Mouse (Mus musculus): ENCODE data around the gene Siglec1. TPM values are rescaled to one million over a fixed set of nuclear protein-coding genes. Genes with fewer than 3 reads are reported as not detected.
A peak's percentile ranks its signal among the peaks of the same experiment; 100 is the strongest.
"Not testable (repeated sequence)": the region's sequence is repeated elsewhere in the genome, so short reads cannot be mapped to it uniquely, and the experiment has no call there.

The Siglec1 gene
- polyA plus RNA-seq, 1 experiment from 2014 or later: 0.13 TPM

DNA sequence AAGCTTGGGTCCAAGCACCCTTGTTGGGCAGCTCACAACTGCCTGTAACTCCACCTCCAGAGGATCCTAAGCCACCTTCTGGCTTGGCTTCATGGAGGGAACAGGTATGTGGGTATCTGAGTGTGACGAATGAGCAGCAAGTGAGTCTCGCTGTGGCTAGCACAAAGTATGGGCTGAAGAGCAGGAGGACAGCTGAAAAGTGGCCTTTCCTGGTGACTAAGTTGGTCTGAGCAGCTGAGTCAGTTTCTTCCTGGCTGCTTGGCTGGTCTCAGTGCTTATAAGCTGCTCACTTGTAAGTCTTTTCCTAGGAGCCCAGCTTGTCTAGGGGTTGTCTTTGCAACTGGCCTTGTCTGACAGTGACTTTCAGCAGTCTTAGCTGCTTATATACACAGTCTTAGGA lies 50.2 kb downstream of the Siglec1 start:
- H3K4me2 ChIP-seq: no peak overlapping the region
- peaks cover 42% of the 10 kb centered on the region for H3K27me3 ChIP-seq
- peaks cover 12% of the 10 kb centered on the region for H3K4me1 ChIP-seq (replicated peaks)
- no peaks in the 10 kb centered on the region for H3K36me3 ChIP-seq
- no peaks in the 10 kb centered on the region for H3K9me3 ChIP-seq
- WGBS: 94% methylated on average over 2 of the region's 2 CpGs
- no peak overlapping the region for H3K27ac ChIP-seq
- ATAC-seq (ENCODE audit: insufficient number of reproducible peaks, insufficient read depth, low FRiP score, low TSS enrichment, low read depth): no peak
- no peak overlapping the region for H3K4me3 ChIP-seq (replicated peaks)
- H3K9ac ChIP-seq (replicated peaks): no peak overlapping the region

GRCm38 (mm10) chr2:131031406-131031805 lies 55.2 kb downstream of the Siglec1 start:
- H3K9ac ChIP-seq (replicated peaks); H3K4me1 ChIP-seq (replicated peaks); H3K4me3 ChIP-seq (replicated peaks); H3K36me3 ChIP-seq; H3K4me2 ChIP-seq; H3K27me3 ChIP-seq; H3K9me3 ChIP-seq; H3K27ac ChIP-seq; ATAC-seq (ENCODE audit: insufficient number of reproducible peaks, insufficient read depth, low FRiP score, low TSS enrichment, low read depth): not testable (repeated sequence)
- 51% methylated on average over 1 of the region's 1 CpGs for WGBS

- Histone ChIP-seq H3K9me3 (no peaks in the 10 kb centered on the region), H3K4me1 (replicated peaks) (no peaks in the 10 kb centered on the region), H3K27ac (no peak overlapping the region), H3K36me3 (peaks cover 13% of the 10 kb centered on the region), H3K4me2 (no peak overlapping the region), H3K4me3 (replicated peaks) (no peak overlapping the region), H3K9ac (replicated peaks) (no peak overlapping the region), H3K27me3 (0 out of 2 replicates have a peak, but pooled peaks cover under 1% of the 10 kb centered on the region)
- 80% methylated on average over 1 of the region's 1 CpGs for WGBS
- no peak for ATAC-seq (ENCODE audit: insufficient number of reproducible peaks, insufficient read depth, low FRiP score, low TSS enrichment, low read depth)
These were observed 55.6 kb downstream of the Siglec1 start for GRCm38 (mm10) chr2:131030998-131031397.

- H3K4me3 ChIP-seq (replicated peaks): no peak overlapping the region
- no peaks in the 10 kb centered on the region for H3K9me3 ChIP-seq
- H3K4me1 ChIP-seq (replicated peaks): no peaks in the 10 kb centered on the region
- H3K4me2 ChIP-seq: no peak overlapping the region
- no peak overlapping the region for H3K9ac ChIP-seq (replicated peaks)
- no peak for ATAC-seq (ENCODE audit: insufficient number of reproducible peaks, insufficient read depth, low FRiP score, low TSS enrichment, low read depth)
- H3K27ac ChIP-seq: no peak overlapping the region
- 94% methylated on average over 2 of the region's 2 CpGs for WGBS
- H3K36me3 ChIP-seq: peaks cover 17% of the 10 kb centered on the region
- no peaks in the 10 kb centered on the region for H3K27me3 ChIP-seq
These were observed 56.0 kb downstream of the Siglec1 start for GRCm38 (mm10) chr2:131030561-131030960.

DNA sequence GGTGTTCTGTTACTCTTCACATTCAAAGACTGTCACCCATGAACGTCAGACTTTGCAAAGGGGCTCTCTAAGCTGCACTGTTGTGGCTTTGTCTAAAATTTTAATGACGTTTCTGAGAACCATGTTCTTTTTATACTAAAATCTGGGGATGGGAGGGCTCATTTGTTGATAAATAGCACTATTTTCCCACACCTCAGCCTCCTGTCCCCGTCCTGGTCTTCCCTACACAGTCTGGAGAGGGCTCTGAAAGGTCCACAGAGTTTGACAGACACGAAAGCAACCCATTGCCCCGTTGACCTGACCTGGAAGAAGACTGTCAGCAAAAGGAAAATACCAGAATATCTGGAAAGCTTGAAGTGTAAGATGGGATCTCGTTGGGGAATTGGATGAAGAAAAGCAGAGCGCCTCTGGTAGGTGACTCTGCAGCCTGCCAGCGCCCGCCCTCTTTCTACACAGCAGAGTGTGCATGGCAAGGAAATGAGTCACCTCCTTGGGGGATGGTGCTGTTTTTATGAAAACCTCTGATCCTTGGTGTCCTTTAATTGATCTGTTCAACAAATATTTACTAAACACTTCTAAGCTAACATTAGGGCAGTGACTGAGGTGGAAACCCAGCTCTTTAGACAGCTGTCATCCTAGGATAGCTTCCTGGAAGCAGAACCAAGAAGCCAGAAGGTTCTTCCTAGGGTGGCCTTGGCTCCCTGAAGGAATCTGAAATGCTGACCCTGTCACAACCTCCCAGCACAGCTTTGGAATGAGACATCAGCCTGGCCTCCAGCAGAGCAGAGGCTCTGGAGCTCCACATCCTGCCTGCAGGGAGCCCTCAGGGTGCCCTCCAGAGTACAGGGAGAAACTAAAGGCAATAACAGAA lies 57.3 kb downstream of the Siglec1 start:
- WGBS: 71% methylated on average over 9 of the region's 9 CpGs
- H3K4me2 ChIP-seq: no peak overlapping the region

GRCm38 (mm10) chr2:131026941-131027340 lies 59.6 kb downstream of the Siglec1 start:
- no peak overlapping the region for H3K9ac ChIP-seq (replicated peaks)
- no peak overlapping the region for H3K4me3 ChIP-seq (replicated peaks)
- no peak for ATAC-seq (ENCODE audit: insufficient number of reproducible peaks, insufficient read depth, low FRiP score, low TSS enrichment, low read depth)
- no peaks in the 10 kb centered on the region for H3K4me1 ChIP-seq (replicated peaks)
- no peak overlapping the region for H3K4me2 ChIP-seq
- peaks cover 51% of the 10 kb centered on the region for H3K36me3 ChIP-seq
- H3K27ac ChIP-seq: no peak overlapping the region
- 85% methylated on average over 3 of the region's 3 CpGs for WGBS
- no peaks in the 10 kb centered on the region for H3K27me3 ChIP-seq
- H3K9me3 ChIP-seq: no peaks in the 10 kb centered on the region

More for the DNA sequence above, 57.3 kb downstream of the Siglec1 start:
- Histone ChIP-seq H3K4me3 (replicated peaks) (no peak overlapping the region), H3K36me3 (peaks cover 28% of the 10 kb centered on the region), H3K4me1 (replicated peaks) (no peaks in the 10 kb centered on the region), H3K9me3 (no peaks in the 10 kb centered on the region), H3K27me3 (no peaks in the 10 kb centered on the region), H3K27ac (0 out of 2 replicates have a peak overlapping the region, but pooled peaks have one; percentile 62), H3K9ac (replicated peaks) (no peak overlapping the region)
- no peak for ATAC-seq (ENCODE audit: insufficient number of reproducible peaks, insufficient read depth, low FRiP score, low TSS enrichment, low read depth)

DNA sequence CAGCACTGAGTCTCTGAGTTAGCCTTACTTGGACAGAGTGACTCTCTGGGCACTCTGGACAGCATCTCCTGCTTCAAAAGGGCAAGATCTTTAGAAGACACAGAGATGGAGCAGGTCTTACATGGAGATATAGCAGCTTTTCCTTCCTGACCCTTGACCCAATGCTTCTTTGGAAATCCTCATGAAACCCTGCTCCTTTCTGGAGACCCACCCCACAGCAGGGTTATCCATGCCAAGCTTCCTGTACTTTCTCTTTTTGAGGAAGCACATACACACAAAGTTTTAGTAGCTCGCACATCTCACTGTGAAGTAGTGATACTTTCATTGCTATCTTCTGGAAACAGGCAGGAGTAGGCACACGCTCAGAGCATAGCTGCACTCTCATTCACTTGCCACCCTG lies 61.3 kb downstream of the Siglec1 start:
- no peak overlapping the region for H3K4me2 ChIP-seq
- WGBS: 91% methylated on average over 2 of the region's 2 CpGs
- H3K4me1 ChIP-seq (replicated peaks): no peaks in the 10 kb centered on the region
- no peak overlapping the region for H3K9ac ChIP-seq (replicated peaks)
- no peak for ATAC-seq (ENCODE audit: insufficient number of reproducible peaks, insufficient read depth, low FRiP score, low TSS enrichment, low read depth)
- H3K4me3 ChIP-seq (replicated peaks): no peak overlapping the region
- no peaks in the 10 kb centered on the region for H3K27me3 ChIP-seq
- no peaks in the 10 kb centered on the region for H3K9me3 ChIP-seq
- H3K36me3 ChIP-seq: peaks cover 66% of the 10 kb centered on the region
- H3K27ac ChIP-seq: no peak overlapping the region

Small RNAs within 50 kb of the gene (microRNA-seq; reads per million reads assigned to microRNA genes)
- gene Mir6973b: not detected

Other genes with a start within 250 kb of the Siglec1 start
- 38.1 and 39.7 TPM in 2 replicates for gene 4930402H24Rik, start 180.4 kb downstream of the Siglec1 start, polyA plus RNA-seq (2016; fragmentation: Nextera tagmentation; extraction: Ambion mirVana)
- 10.8 and 11.7 TPM in 2 replicates for gene Atrn, start 180.3 kb downstream of the Siglec1 start, polyA plus RNA-seq (2016; fragmentation: Nextera tagmentation; extraction: Ambion mirVana)
- 16.3 and 18.8 TPM in 2 replicates for gene Gfra4, start 43.7 kb downstream of the Siglec1 start, polyA plus RNA-seq (2016; fragmentation: Nextera tagmentation; extraction: Ambion mirVana)
- gene Adam33, start 23.0 kb downstream of the Siglec1 start, polyA plus RNA-seq (2016; fragmentation: Nextera tagmentation; extraction: Ambion mirVana): 5.2 and 8.5 TPM in 2 replicates
- 20.7 and 21.2 TPM in 2 replicates for gene Hspa12b, start 40.5 kb upstream of the Siglec1 start, polyA plus RNA-seq (2016; fragmentation: Nextera tagmentation; extraction: Ambion mirVana)
- not detected in 2 replicates for gene Gm11037, start 46.7 kb upstream of the Siglec1 start, polyA plus RNA-seq (2016; fragmentation: Nextera tagmentation; extraction: Ambion mirVana)
- gene 1700037H04Rik, start 73.3 kb upstream of the Siglec1 start, polyA plus RNA-seq (2016; fragmentation: Nextera tagmentation; extraction: Ambion mirVana): 58.2 and 62.2 TPM in 2 replicates
- 11.8 and 14.9 TPM in 2 replicates for gene Cenpb, start 93.3 kb upstream of the Siglec1 start, polyA plus RNA-seq (2016; fragmentation: Nextera tagmentation; extraction: Ambion mirVana)
- gene Cdc25b, start 100.2 kb upstream of the Siglec1 start, polyA plus RNA-seq (2016; fragmentation: Nextera tagmentation; extraction: Ambion mirVana): 55.4 and 55.5 TPM in 2 replicates
- gene Spef1, start 100.5 kb upstream of the Siglec1 start, polyA plus RNA-seq (2016; fragmentation: Nextera tagmentation; extraction: Ambion mirVana): 4.5 and 5.5 TPM in 2 replicates
- 23.3 and 26.7 TPM in 2 replicates for gene Ap5s1, start 120.3 kb upstream of the Siglec1 start, polyA plus RNA-seq (2016; fragmentation: Nextera tagmentation; extraction: Ambion mirVana)
- 17.2 and 17.9 TPM in 2 replicates for gene Mavs, start 147.3 kb upstream of the Siglec1 start, polyA plus RNA-seq (2016; fragmentation: Nextera tagmentation; extraction: Ambion mirVana)
- 59.7 and 65.6 TPM in 2 replicates for gene Pank2, start 175.7 kb upstream of the Siglec1 start, polyA plus RNA-seq (2016; fragmentation: Nextera tagmentation; extraction: Ambion mirVana)

Data from limb, embryonic 12.5 days (tissue).